Mouse (Mus musculus) thymus, adult 2 months (tissue): ENCODE measurements around the gene Fopnl.

Experiments used
- CTCF ChIP-seq: fragments of 200-500 bp; IDR thresholded peaks from 2 replicates; pipeline ENCODE4 v1.5.1; 2012; ENCODE audit warnings: mild to moderate bottlenecking, control low read depth, low read length, moderate library complexity, borderline replicate concordance; ENCODE audit not compliant: control insufficient read depth, poor library complexity, insufficient read depth; ENCODE audit errors: extremely low read depth
- POLR2A ChIP-seq: fragments of 200-500 bp; IDR thresholded peaks from 2 replicates; pipeline ENCODE4 v1.6.1; 2012; ENCODE audit warnings: mild to moderate bottlenecking, low read length, control low read depth, moderate library complexity; ENCODE audit not compliant: control insufficient read depth, poor library complexity, insufficient read depth; ENCODE audit errors: extremely low read depth

DNA sequence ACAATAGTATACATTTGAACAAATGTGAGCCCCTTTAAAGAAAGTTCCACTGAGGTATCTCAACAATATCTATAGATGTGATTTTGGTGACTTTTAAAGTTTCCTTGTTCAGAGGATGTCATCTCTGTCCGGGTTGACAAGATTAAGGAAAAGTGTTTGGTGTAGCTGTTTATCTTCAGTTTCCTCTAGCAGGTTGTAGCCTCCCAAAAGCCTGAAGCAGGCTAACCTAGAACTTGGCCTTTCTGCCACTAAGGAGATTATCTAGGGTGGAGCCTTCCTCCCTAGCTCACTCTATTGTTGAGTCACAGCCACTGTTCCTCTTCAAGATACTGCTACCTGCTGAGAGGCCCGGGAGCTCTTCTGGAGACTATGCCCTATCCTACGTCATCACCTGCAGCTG lies 27.8 kb upstream of the Fopnl start:
- no peak for TF ChIP-seq CTCF
- no peak for TF ChIP-seq POLR2A
